Mouse (Mus musculus) left cerebral cortex, adult 8-10 months (tissue): ENCODE results near the gene Gm11985. TPM values are rescaled to one million over a fixed set of nuclear protein-coding genes. Genes with fewer than 3 reads are reported as not detected.
A peak's percentile ranks its signal among the peaks of the same experiment; 100 is the strongest.

Experiments
- DNase-seq, 2 experiments: peaks; one replicate each; pipeline ENCODE4 v3.0.0; 2022; ENCODE audit warnings: low spot score in 2 of 2
- total RNA-seq, 4 experiments: library from RNA; stranded (reverse); gene quantifications; 2 replicates each; pipeline ENCODE4 v1.2.4; 2022

The Gm11985 gene
- total RNA-seq, 4 experiments from 2014 or later: not detected

DNA sequence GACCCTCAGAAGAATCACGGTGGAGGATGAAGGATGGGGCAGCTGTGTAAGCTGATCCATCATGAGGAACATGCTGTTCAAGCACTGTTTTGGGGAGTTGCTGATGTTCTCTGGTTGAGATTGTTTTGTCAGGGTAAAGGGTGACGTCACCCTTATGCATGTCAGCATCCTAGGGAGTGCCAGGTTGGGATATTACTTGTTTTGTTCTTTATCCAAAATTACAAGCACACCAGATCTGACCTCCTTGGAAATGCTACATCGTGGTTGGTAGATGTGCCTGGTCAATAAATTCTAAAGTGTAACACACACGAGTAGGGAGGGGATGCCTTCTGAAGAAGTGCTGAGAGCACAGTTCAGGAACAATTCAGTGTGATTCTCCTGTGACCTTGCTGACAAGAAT lies 31.9 kb downstream of the Gm11985 start:
- DNase-seq: no peak

DNA sequence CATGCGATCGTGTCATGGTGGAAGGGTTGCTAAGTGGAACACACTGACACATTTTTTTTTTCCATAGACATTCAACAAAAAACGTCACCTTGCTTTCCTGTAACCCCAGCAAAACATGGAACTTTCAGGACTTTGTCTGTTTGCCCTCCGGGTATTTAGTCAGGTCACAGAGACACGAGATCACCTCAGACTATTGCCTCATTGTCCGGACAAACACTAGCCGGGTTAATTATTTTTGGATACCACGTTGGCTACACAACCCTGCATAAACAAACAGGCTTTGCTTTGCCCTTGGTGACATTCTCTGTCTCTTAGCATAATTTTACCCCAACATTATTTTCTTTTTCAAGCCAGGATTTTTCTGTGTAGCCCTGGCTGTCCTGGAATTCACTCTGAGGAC lies 35.3 kb downstream of the Gm11985 start:
- DNase-seq: no peak

DNA sequence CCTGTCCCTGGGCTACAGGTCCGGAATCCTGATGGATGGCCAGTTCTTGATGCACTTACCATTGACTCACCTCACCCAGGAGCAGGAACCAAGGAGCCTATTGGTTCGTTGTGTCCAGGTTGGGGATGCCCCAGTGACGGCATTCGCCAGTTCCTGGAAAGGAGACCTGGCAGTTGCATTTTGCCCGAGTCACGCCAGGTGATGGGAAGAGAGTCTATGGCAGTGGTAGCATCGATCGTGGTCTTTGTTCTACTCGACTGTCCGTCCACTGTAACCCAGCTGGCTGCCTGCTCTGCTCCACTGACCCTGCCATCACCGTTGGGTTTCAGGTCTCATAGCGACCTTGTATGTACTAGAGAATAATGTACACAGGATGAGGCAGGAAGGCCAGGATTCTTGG lies 36.0 kb downstream of the Gm11985 start:
- no peak for DNase-seq

DNA sequence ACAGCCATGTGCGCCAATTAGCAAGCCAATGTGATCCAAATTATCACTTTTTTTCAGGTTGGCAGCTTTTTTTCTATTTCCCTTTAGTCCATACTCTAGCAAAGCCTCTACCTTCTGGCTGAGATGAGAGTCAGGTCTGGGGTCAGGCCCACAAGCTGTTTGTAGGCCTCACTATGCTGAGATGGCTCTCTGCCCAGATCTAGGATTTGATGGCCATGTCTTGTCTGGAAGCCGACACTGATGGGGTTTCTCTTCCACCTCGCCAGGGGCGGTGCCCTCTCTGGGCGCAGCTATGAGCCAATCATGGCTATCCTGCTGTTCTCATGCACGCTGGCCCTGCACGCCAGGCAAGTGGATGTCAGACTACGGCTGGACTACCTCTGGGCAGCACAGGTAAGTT lies 37.9 kb downstream of the Gm11985 start:
- no peak for DNase-seq

DNA sequence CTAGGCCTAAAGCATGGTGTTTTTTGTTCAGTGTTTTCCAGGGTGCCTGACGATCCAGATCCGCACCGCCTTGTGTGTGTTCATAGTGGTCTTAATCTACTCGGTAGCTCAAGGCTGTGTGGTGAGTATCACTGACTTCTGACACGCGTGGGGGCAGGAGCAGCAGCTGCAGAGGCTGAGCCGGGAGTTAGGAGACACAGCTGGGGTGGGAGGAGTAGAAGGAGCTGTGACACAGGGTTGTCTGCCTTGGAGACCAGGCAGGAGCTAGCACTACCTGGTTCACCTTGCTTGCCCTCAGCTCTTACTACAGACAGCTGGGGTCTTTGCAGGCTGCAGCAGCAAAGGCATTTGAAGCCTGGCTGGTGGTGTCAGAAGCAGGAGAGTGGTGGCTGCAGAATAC lies 38.9 kb downstream of the Gm11985 start:
- DNase-seq: no peak

DNA sequence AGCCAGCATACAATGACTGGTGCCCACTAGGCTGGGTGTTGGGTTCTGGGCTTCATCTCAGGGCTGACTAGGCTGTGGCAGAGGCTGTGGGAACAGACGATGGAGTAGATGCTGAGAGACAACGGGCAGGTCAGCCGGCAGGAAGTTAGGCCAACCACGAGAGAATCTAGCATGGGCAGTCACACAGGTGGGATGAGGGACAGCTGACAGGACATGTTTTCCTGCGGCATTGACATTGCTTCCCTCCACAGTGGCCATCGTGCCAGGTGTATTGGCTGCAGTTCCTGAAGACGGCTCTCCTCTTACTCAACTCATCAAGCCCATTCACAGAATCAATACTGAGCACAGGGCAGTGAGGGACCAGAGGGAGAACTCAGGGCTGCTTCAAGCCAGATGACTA lies 40.4 kb downstream of the Gm11985 start:
- no peak for DNase-seq

DNA sequence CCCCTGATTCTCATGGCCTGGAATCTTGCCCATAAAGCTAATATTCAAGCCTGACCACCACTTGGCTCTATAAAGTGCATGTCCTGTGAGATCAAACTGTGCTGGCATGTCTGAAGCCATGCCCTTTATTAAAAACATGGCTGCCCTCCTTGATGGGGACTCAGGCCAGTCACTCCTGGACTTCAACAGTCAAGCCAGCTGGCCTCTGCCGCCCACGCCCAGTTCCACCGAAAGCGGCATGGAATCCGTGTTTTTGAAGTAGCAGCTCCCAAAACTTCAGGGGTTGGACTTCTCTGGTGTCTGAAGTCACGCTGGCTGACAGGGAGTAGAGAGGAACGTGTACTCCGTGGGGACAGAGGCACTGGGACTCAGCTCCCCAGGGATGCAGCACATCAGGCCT lies 40.8 kb downstream of the Gm11985 start:
- DNase-seq: no peak

DNA sequence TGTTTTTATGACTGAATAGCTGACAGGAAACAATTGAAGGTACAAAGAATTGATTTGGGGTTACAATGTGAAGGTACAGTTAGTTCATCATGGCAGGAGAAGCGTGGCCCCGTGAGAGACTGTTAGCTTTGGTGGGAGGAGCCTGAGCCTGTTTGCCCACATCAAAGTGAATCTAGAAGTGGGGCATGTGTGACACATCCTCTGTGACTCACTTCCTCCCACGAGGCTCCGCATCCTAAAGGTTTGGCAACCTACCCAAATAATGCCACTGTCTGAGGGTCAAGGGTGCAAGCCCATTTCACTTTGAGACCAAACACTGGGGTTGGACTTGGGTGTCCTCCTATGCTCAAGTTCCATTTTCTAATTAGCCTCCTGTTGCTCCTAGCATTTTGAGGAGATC lies 43.1 kb downstream of the Gm11985 start:
- no peak for DNase-seq

DNA sequence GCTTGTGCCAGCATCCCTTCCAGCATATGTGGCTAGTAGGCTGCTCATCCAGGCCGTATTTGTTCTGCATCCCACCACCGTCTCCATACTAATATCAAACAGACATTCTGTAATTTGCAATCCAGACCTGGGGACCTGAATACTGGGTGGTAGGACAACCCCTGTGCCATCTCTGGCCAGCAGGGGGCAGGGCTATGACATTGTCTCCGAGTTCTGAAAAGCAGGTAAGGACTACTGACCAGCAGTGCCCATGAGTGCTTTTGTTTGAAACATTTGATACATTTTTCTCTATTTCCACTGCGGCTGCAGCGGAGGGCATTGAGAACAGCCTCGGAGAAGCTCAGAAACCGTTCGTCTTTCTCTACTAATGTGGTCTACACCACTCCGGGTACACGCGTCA lies 44.0 kb downstream of the Gm11985 start:
- DNase-seq: no peak

DNA sequence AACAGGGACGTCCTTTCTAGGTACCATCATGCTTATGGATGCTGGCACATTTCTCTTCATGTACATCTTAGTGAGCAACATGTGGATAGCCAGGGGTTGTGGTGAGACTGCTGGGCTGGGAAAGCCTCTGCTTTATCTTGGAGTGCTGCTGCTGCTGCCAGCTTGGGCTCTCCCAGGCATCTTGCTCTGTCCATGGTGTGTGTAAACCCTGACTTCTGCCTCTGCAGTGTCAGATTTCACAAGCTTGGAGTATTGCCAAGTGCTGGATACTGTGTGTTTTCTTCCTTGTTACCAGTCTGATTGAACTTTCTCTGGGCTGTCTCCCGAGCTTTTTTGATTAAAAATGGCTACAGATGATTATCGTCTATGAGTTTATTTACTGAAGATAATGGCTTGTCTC lies 45.6 kb downstream of the Gm11985 start:
- DNase-seq: no peak

DNA sequence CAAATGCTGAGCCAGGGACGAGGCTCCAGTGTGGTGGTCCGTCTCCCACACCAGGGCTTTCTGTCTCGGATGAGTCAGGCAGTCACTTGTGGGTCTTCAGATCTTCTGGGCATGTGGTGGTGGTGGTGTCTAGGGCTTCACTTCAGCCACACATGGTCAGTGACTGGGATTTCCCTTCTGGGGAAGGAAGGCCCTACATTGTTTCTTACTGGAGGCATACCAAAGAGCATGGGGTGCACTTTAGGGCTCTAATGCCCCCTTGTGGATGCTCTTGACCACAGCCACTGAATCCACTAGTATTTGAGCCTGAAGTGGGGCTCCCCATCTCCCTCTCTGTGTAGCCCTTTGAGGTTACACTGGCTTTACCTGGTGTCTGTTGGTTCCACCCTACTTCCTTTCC lies 47.9 kb downstream of the Gm11985 start:
- no peak for DNase-seq

DNA sequence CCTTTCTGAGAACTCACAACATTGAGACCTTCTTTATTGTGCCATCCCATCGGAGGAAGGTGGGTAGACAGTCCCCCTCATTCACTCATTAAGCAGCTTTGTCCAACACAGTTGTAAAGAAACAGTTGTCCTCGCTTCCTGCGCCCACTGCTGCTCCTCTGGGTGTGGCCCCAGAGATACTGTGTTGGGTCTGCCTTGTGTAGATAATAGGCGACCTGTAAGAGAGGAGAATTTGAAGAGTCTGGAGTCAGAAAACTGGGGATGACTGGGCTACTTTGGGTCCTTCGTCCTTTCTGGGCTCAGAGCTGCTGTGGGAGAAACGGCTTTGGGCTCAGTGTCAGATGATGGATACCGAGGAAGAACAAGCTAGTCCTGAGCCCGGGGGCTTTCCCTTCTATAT lies 50.0 kb downstream of the Gm11985 start:
- no peak for DNase-seq

DNA sequence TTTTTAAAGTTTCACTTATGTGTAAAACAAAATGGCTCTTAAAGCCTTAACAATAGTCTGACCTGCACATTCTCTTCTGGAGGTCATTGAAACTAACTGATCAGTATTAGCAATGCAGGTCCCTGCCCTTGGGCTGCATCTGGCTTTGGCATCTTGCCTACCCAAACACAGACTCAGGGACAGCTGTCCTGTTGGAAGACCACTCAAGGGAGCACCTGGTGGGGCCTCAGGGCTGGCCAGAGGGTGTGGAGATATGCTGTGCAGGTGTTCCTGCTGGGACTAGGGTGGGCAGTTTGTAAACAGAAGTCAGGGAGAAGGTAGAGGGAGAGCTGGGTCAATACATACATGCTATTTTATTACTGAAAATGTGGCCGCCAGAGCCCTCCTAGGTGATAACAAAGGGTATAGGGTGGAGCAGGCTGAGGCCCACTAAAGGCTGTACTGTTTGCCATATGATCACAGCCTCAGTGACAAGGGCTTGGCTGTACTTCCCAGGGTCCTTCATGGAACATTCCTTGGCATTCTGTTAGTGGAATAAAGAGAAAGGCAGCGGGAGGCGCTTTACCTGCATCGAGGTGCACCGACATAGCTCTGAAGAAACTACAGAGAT lies 52.0 kb downstream of the Gm11985 start:
- DNase-seq: no peak

DNA sequence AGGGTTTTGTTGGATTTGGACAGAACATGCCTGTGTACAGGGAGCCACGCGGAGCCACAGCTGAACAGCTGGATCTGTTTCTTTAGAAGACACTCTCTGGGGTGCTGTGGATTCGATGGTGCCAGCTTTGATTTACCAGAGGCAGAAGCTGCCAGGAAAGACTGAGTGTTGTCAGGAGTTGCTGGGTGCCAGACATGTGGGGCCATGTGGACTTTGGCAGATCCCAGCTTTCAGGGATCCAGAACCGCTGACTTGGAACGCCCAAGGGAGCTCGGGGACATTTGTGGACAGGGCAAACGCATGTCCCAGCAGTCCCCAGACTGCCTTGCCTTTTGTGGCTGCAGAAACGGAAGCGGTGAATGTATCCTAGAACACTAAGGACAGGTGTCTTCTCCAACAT lies 52.6 kb downstream of the Gm11985 start:
- DNase-seq: no peak

DNA sequence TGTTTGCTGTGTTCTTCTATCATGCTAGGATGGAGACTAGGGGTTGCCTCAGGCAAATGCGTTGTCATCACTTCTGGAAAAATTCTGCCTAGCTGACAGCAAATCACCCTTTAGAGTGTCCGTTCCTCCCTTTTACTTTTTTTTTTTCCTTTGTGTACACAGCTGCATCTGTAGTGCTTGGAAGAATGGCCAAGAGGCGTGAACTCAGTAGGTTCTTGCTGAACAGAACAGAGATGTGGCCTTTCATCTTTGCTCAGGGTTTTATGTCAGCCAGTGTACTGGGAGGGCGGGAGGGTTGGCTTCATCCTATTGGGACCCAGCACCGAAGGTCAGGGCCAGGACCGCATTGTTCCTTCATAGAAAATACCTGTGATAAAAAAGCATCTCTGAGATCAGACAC lies 53.1 kb downstream of the Gm11985 start:
- DNase-seq: no peak

DNA sequence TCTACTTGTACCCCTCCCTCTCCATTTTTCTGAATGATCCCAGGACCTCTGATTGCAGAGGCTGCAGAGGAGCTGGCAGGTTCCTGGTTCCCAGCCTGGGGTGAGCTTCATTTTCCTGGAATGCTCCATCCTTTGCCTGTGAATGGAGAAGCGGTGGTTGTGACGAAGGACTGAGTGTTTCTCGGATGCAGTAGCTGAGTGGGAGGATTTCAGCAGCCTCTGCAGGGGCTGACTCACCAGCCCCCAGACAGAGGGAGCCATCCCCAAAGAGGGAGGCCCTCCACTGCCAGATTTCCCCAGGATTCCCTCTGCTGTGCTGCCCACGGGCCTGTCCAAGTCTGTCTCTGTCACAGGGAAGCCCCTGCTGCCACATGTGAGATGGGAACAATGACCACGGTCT lies 54.0 kb downstream of the Gm11985 start:
- peak in 1 of 2 experiments; percentile 71 for DNase-seq

DNA sequence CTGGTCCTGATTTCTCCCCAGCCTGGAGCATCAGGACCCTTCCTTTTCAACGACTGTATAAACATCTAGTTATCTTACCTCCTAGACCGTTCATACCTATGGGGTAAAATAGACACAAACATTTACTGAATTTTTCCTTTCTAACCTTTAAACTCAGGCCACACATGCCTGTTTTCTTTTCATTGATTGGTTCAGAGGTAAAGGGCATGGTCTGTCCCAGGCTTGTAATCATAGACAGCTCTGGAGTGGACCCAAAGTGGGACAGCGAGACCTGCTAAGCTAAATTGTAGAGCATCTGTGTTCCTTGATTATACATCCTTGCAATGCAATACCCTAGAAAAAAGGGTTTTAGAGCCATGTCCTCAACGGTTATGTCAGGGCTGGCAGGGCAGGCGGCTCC lies 54.6 kb downstream of the Gm11985 start:
- no peak for DNase-seq

Other genes starting within 250 kb of the Gm11985 start
- 100 to 1,000 TPM; 239 to 296 (median 267) TPM for gene Adcy1, start 125.1 kb downstream of the Gm11985 start, total RNA-seq
- gene Igfbp1, start 9.2 kb upstream of the Gm11985 start, total RNA-seq: not detected
- gene Igfbp3, start 25.4 kb upstream of the Gm11985 start, total RNA-seq: 1 to 10 TPM; 6.5 to 7.4 (median 6.7) TPM